In genomic region chr4:119112256-119112885, GRCm38 (mm10) we compare ENCODE assay signal across 8 mouse cellular contexts. TPM values are rescaled to one million over a fixed set of nuclear protein-coding genes. Genes with fewer than 3 reads are reported as not detected.
DNase-seq lines count a peak whose midpoint lies in the region; ATAC-seq lines count a peak whose summit lies in the region.

No protein-coding gene starts in this region.

- H3K9me3 ChIP-seq in erythroblast, embryonic 14.5 days (ENCODE audit: control insufficient read depth, low read length): no peaks in the 10 kb centered on the region
- no peaks in the 10 kb centered on the region for H3K9me3 ChIP-seq in limb, embryonic 12.5 days

- H3K27me3 ChIP-seq in erythroblast, embryonic 14.5 days (ENCODE audit: control insufficient read depth): no peaks in the 10 kb centered on the region; the same call in 1 of the 2 replicates
- no peaks in the 10 kb centered on the region for H3K27me3 ChIP-seq in limb, embryonic 12.5 days

- peak overlapping the region; percentile 100 for H3K4me3 ChIP-seq in erythroblast, embryonic 14.5 days (replicated peaks)
- H3K4me3 ChIP-seq in limb, embryonic 12.5 days (replicated peaks): no peak overlapping the region

- peaks cover 87% of the 10 kb centered on the region for H3K4me1 ChIP-seq in erythroblast, embryonic 14.5 days (ENCODE audit: control insufficient read depth)
- peaks cover 66% of the 10 kb centered on the region for H3K4me1 ChIP-seq in limb, embryonic 12.5 days (replicated peaks)

- no peak for ATAC-seq in erythroblast, adult 5-6 weeks (replicated peaks; ENCODE audit: low FRiP score, poor library complexity, severe bottlenecking)
- no peak for ATAC-seq in limb, embryonic 12.5 days (ENCODE audit: insufficient number of reproducible peaks, insufficient read depth, low FRiP score, low TSS enrichment, low read depth)

- peak overlapping the region; percentile 75 for H3K4me2 ChIP-seq in limb, embryonic 12.5 days

- peak; percentile 62 for DNase-seq in retina, adult 2 months (ENCODE audit: low read depth, low spot score)
- no peak for DNase-seq in retina, embryonic 14.5 days (ENCODE audit: low spot score)
- peak; percentile 54 for DNase-seq in retina, postnatal 1 day
- DNase-seq in cerebellum, postnatal 4 days (ENCODE audit: low spot score in 2 of 2): no peak
- DNase-seq in cerebellum, postnatal 25 days: no peak

- H3K9ac ChIP-seq in limb, embryonic 12.5 days (replicated peaks): no peak overlapping the region

- H3K27ac ChIP-seq in limb, embryonic 12.5 days: no peak overlapping the region

- WGBS in limb, embryonic 12.5 days: 50% methylated on average over 2 of the region's 2 CpGs

- H3K36me3 ChIP-seq in erythroblast, embryonic 14.5 days (ENCODE audit: control insufficient read depth): peaks cover 88% of the 10 kb centered on the region
- peaks cover 42% of the 10 kb centered on the region for H3K36me3 ChIP-seq in limb, embryonic 12.5 days

RNA-seq across cellular contexts. Expression of gene Slc2a1, which starts 3.9 kb away (rescaled TPM):
- polyA plus RNA-seq in erythroblast, embryonic 14.5 days (2012): 189 and 215 TPM in 2 replicates
- total RNA-seq in erythroblast, adult 5-6 weeks (2015; ENCODE audit: low replicate concordance): 0.38 and 2.7 TPM in 2 replicates
- total RNA-seq in erythroblast, adult 5-6 weeks (2017; ENCODE audit: low replicate concordance): 1.1 and 1.4 TPM in 2 replicates
- polyA plus RNA-seq in limb, embryonic 12.5 days (2016; fragmentation: Nextera tagmentation; extraction: Ambion mirVana): 98.1 and 100 TPM in 2 replicates

Comparison
In these comparisons a context has a peak if more than half of its experiments do, and no peak if none do; other contexts are left out.
1. DNase-seq: peak in retina, adult 2 months (single experiment) and retina, postnatal 1 day (single experiment); none in retina, embryonic 14.5 days (single experiment), cerebellum, postnatal 4 days (0 of 2) and cerebellum, postnatal 25 days (0 of 2).